Mouse (Mus musculus): ENCODE measurements around the gene Tmc3. TPM values are rescaled to one million over a fixed set of nuclear protein-coding genes. Genes with fewer than 3 reads are reported as not detected.

The Tmc3 gene
- polyA plus RNA-seq, 1 experiment: 0.10 TPM

DNA sequence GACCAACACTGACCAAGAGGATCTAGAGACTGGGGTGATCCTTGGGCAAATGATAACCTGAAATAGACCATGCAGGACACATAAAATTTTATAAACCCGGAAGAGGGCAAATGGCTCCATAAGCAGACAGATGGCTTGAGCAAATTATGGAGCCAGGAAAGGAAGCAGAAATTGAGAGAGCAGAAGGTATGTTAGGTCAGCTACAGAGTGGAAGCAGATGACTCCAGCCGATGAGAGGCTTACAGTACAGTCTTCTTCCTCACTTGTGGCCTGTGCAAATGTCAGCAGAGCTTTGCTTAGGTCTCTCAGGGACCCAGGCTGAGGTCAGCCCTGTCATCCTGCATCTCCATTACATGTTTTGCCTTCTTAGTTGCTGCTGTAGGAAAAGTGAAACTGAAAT is 15.9 kb upstream of the Tmc3 start:
- no peak overlapping the region for H3ac ChIP-seq (ENCODE audit: control insufficient read depth, insufficient read length)

DNA sequence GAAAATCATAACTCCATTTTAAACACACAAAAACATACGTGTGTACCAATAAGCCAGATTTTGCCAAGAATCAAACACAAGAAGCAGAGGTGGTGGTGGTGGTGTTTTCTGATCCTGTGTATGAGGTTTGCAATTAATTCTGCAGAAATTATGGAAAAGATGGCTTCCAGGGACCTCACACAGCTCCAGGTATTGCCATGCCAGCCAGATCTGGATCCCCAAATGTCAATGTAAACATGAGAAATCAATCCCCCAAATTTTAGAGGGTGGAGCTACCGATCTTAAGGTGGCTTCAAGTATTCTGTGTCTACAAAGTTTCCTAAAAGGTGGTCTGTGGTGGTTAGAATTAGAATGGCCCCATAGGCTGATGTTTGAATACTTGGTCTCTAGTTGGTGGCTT is 15.3 kb upstream of the Tmc3 start:
- Histone ChIP-seq H3K4me2 (ENCODE audit: low read depth) (no peak overlapping the region), H3K79me2 (ENCODE audit: control insufficient read depth, insufficient read depth) (no peaks in the 10 kb centered on the region), H3K4me3 (no peak overlapping the region), H3K36me3 (ENCODE audit: control insufficient read depth, insufficient read depth) (no peaks in the 10 kb centered on the region), H3ac (ENCODE audit: control insufficient read depth, insufficient read length) (no peak overlapping the region), H3K27me3 (ENCODE audit: control insufficient read depth, insufficient read depth, insufficient read length) (no peaks in the 10 kb centered on the region)
- TF ChIP-seq TCF12 (IDR thresholded peaks at IDR 0.05; ENCODE audit: insufficient read depth, poor library complexity, severe bottlenecking) (no peak), MYOG (IDR thresholded peaks at IDR 0.05; ENCODE audit: control insufficient read depth in 1 of 3, insufficient read depth in 1 of 3, insufficient read length in 2 of 3, low read depth in 2 of 3) (no peak), E2F4 (IDR thresholded peaks at IDR 0.05; ENCODE audit: insufficient read depth) (no peak), MAX (IDR thresholded peaks at IDR 0.05; ENCODE audit: low read depth) (no peak)

More for the DNA sequence above, 15.9 kb upstream of the Tmc3 start:
- H3K36me3 ChIP-seq (ENCODE audit: control insufficient read depth, insufficient read depth): no peaks in the 10 kb centered on the region
- TF ChIP-seq SRF (IDR thresholded peaks at IDR 0.05; ENCODE audit: control insufficient read depth, insufficient read length, low read depth) (no peak), MYOD1 (IDR thresholded peaks at IDR 0.05; ENCODE audit: control insufficient read depth in 1 of 3, insufficient read length in 2 of 3, low read depth in 2 of 3) (no peak), REST (IDR thresholded peaks at IDR 0.05; ENCODE audit: insufficient read depth, insufficient read length) (no peak), TCF3 (IDR thresholded peaks at IDR 0.05; ENCODE audit: insufficient read length, low read depth) (no peak), E2F4 (IDR thresholded peaks at IDR 0.05; ENCODE audit: insufficient read depth) (no peak), POLR2A (IDR thresholded peaks at IDR 0.05; ENCODE audit: insufficient read length, low read depth) (no peak), TCF12 (IDR thresholded peaks at IDR 0.05; ENCODE audit: insufficient read depth, poor library complexity, severe bottlenecking) (no peak), POLR2AphosphoS2 (IDR thresholded peaks at IDR 0.05; ENCODE audit: insufficient read length, low read depth) (no peak), MYOG (IDR thresholded peaks at IDR 0.05; ENCODE audit: control insufficient read depth in 1 of 3, insufficient read depth in 1 of 3, insufficient read length in 2 of 3, low read depth in 2 of 3) (no peak), CEBPB (IDR thresholded peaks at IDR 0.05; ENCODE audit: insufficient read depth, poor library complexity, severe bottlenecking) (no peak), USF1 (IDR thresholded peaks at IDR 0.05; ENCODE audit: low read depth) (no peak), MAX (IDR thresholded peaks at IDR 0.05; ENCODE audit: low read depth) (no peak)
- no peak overlapping the region for H3K4me2 ChIP-seq (ENCODE audit: low read depth)
- H3K79me2 ChIP-seq (ENCODE audit: control insufficient read depth, insufficient read depth): no peaks in the 10 kb centered on the region
- no peaks in the 10 kb centered on the region for H3K27me3 ChIP-seq (ENCODE audit: control insufficient read depth, insufficient read depth, insufficient read length)
- no peak overlapping the region for H3K4me3 ChIP-seq

DNA sequence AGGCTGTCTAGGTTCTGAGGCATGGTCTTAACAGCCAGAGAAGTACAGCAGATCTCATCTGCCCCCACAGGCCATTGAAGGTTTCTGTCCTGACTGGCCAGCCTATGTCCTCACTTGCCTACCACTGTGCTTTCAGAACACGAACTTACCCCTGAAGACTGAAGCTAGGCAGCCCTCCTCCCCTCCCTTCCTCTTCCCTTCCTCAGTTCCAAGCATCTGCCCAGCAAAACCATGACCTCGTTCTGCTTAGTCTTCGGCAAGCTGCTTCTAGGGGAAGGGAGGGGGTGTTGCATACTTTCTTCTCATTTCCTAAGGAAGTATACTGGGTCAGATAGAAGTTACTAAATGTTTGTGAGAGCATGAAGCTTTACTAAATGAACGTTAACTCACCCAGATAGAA is 13.7 kb upstream of the Tmc3 start:
- TF ChIP-seq E2F4 (IDR thresholded peaks at IDR 0.05; ENCODE audit: insufficient read depth): no peak
- TF ChIP-seq CEBPB (IDR thresholded peaks at IDR 0.05; ENCODE audit: insufficient read depth, poor library complexity, severe bottlenecking): no peak
- no peak for TF ChIP-seq USF1 (IDR thresholded peaks at IDR 0.05; ENCODE audit: low read depth)
- TF ChIP-seq REST (IDR thresholded peaks at IDR 0.05; ENCODE audit: insufficient read depth, insufficient read length): no peak
- Histone ChIP-seq H3ac (ENCODE audit: control insufficient read depth, insufficient read length) (no peak overlapping the region), H3K79me2 (ENCODE audit: control insufficient read depth, insufficient read depth) (no peaks in the 10 kb centered on the region), H3K27me3 (ENCODE audit: control insufficient read depth, insufficient read depth, insufficient read length) (no peaks in the 10 kb centered on the region), H3K4me3 (no peak overlapping the region), H3K36me3 (ENCODE audit: control insufficient read depth, insufficient read depth) (no peaks in the 10 kb centered on the region), H3K4me2 (ENCODE audit: low read depth) (no peak overlapping the region)

DNA sequence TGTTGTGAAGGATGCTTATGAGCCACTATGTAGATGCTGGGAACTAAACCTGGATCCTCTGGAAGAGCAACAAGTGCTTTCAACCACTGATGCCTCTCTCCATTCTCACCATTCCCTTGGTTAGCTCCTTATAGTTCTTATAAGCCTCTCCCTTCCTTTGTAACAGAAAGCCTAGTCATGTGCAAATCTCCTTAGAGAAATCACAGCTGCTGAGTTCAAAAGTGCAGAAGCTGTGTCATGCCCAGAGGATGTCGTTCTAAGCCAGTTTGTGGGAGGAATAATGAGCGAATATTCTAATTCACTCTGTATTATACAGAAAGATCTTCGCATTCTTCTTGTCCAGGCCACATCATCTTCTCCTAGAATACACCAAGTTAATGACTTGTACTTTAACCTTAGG is 12.8 kb upstream of the Tmc3 start:
- H3K36me3 ChIP-seq (ENCODE audit: control insufficient read depth, insufficient read depth): no peaks in the 10 kb centered on the region
- no peaks in the 10 kb centered on the region for H3K79me2 ChIP-seq (ENCODE audit: control insufficient read depth, insufficient read depth)
- no peak for TF ChIP-seq CEBPB (IDR thresholded peaks at IDR 0.05; ENCODE audit: insufficient read depth, poor library complexity, severe bottlenecking)
- peak in 1 of 3 experiments; percentile 18 for TF ChIP-seq MYOD1 (IDR thresholded peaks at IDR 0.05; ENCODE audit: control insufficient read depth in 1 of 3, insufficient read length in 2 of 3, low read depth in 2 of 3)
- no peak overlapping the region for H3K4me3 ChIP-seq
- no peak overlapping the region for H3ac ChIP-seq (ENCODE audit: control insufficient read depth, insufficient read length)
- H3K27me3 ChIP-seq (ENCODE audit: control insufficient read depth, insufficient read depth, insufficient read length): no peaks in the 10 kb centered on the region
- H3K4me2 ChIP-seq (ENCODE audit: low read depth): peak overlapping the region; percentile 28

DNA sequence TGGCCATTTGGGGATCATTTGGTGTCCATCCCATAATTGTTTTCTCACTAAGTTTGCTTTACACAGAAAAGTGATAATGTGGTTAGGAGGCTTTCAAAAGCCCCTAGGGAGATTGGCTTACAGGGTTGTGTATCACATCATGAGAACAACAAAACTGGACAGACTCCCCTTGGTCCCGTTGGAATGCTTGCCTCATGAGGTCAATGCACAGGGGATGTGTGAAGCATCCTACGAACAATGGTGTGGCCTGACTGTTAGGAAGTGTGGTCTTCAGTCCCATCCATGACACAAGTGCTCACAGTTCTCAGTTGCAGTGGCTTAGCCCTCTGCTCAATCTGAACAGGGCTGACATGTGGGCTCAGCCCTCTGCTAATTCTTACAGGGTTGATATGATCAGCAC is 12.3 kb upstream of the Tmc3 start:
- no peaks in the 10 kb centered on the region for H3K36me3 ChIP-seq (ENCODE audit: control insufficient read depth, insufficient read depth)

More for the DNA sequence above, 12.3 kb upstream of the Tmc3 start:
- H3K4me3 ChIP-seq: no peak overlapping the region
- H3K79me2 ChIP-seq (ENCODE audit: control insufficient read depth, insufficient read depth): no peaks in the 10 kb centered on the region
- no peak for TF ChIP-seq MYOG (IDR thresholded peaks at IDR 0.05; ENCODE audit: control insufficient read depth in 1 of 3, insufficient read depth in 1 of 3, insufficient read length in 2 of 3, low read depth in 2 of 3)
- no peak for TF ChIP-seq TCF12 (IDR thresholded peaks at IDR 0.05; ENCODE audit: insufficient read depth, poor library complexity, severe bottlenecking)
- no peak for TF ChIP-seq E2F4 (IDR thresholded peaks at IDR 0.05; ENCODE audit: insufficient read depth)
- no peak for TF ChIP-seq POLR2AphosphoS2 (IDR thresholded peaks at IDR 0.05; ENCODE audit: insufficient read length, low read depth)
- TF ChIP-seq USF1 (IDR thresholded peaks at IDR 0.05; ENCODE audit: low read depth): no peak
- TF ChIP-seq REST (IDR thresholded peaks at IDR 0.05; ENCODE audit: insufficient read depth, insufficient read length): no peak
- TF ChIP-seq CEBPB (IDR thresholded peaks at IDR 0.05; ENCODE audit: insufficient read depth, poor library complexity, severe bottlenecking): no peak
- TF ChIP-seq TCF3 (IDR thresholded peaks at IDR 0.05; ENCODE audit: insufficient read length, low read depth): no peak
- no peak for TF ChIP-seq SRF (IDR thresholded peaks at IDR 0.05; ENCODE audit: control insufficient read depth, insufficient read length, low read depth)
- no peak for TF ChIP-seq POLR2A (IDR thresholded peaks at IDR 0.05; ENCODE audit: insufficient read length, low read depth)
- no peak for TF ChIP-seq MAX (IDR thresholded peaks at IDR 0.05; ENCODE audit: low read depth)
- no peak for TF ChIP-seq MYOD1 (IDR thresholded peaks at IDR 0.05; ENCODE audit: control insufficient read depth in 1 of 3, insufficient read length in 2 of 3, low read depth in 2 of 3)
- H3ac ChIP-seq (ENCODE audit: control insufficient read depth, insufficient read length): no peak overlapping the region
- no peak overlapping the region for H3K4me2 ChIP-seq (ENCODE audit: low read depth)
- no peaks in the 10 kb centered on the region for H3K27me3 ChIP-seq (ENCODE audit: control insufficient read depth, insufficient read depth, insufficient read length)
